Mouse (Mus musculus) spleen, adult 2 months (tissue): Measurements from ENCODE around the gene Adtrp.

Source experiments
- CTCF ChIP-seq: fragments of 200-500 bp; IDR thresholded peaks from 2 replicates; pipeline ENCODE4 v1.5.1; 2011; ENCODE audit warnings: mild to moderate bottlenecking, inconsistent platforms; ENCODE audit not compliant: insufficient read depth, insufficient read length, insufficient replicate concordance; ENCODE audit errors: extremely low read depth
- POLR2A ChIP-seq: fragments of 200-500 bp; IDR thresholded peaks from 2 replicates; pipeline ENCODE4 v1.6.1; 2011; ENCODE audit warnings: low read depth, low read length, inconsistent platforms

- no peak for TF ChIP-seq POLR2A
- TF ChIP-seq CTCF, result no peak
Measured at GRCm38 (mm10) chr13:41727803-41728202, 119.7 kb downstream of the Adtrp start.
